Mouse (Mus musculus) R1 (cell line): Measurements from ENCODE around the gene Pde6c.

Experiments used
- DNase-seq: peaks from one replicate; pipeline ENCODE4 v3.0.0-alpha.2; 2018; ENCODE audit warnings: low read depth, low spot score

Pde6c gene

DNA sequence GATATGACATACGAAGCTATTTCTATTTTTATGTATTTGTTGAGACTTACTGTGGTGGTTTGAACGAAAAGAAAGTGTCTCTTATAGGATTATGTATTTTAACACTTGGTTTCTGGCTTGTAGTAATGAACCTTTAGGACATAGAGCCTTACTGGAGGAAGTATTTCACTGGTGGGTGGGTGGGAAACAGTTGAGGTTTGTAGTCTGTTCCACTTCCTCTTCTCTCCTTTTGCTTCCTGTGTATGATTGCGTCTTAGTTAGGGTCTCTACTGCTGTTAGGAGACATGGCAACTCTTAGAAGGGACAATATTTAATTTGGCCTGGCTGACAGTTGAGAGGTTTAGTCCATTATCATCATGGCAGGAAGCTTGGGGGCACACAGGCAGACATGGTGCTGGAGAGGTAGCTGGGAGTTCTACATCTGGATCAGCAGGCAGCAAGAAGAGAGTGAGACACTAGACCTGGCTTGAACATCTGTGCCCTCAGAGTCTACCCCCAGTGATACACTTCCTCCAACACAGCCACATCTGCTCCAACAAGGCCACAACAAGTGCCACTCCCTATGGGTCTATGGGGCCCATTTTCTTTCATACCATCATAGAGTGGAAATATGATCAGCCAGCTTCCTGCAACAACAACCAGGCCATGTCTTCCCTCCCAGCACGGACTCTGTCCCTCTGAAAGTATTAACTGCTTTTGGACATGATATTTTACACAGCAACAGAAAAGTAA lies 11.1 kb downstream of the Pde6c start:
- DNase-seq: no peak

DNA sequence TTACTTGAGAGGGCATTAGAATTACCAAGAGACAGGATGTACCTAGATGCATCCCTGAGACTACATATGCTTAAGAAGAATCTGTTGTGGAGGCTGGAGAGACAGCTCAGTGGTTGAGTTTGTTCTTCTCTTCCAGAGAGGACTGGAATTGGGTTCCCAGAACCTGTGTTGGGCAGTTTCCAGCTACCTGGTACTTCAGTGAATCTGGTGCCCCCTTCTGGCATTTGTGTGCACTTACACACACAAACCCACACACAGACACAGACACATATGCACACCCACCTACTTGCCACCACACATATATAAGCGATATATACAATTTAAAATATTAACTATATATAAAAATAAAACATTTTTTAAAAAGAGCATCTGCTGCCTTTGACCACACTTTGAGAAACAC lies 23.7 kb downstream of the Pde6c start:
- DNase-seq: peak; percentile 79

DNA sequence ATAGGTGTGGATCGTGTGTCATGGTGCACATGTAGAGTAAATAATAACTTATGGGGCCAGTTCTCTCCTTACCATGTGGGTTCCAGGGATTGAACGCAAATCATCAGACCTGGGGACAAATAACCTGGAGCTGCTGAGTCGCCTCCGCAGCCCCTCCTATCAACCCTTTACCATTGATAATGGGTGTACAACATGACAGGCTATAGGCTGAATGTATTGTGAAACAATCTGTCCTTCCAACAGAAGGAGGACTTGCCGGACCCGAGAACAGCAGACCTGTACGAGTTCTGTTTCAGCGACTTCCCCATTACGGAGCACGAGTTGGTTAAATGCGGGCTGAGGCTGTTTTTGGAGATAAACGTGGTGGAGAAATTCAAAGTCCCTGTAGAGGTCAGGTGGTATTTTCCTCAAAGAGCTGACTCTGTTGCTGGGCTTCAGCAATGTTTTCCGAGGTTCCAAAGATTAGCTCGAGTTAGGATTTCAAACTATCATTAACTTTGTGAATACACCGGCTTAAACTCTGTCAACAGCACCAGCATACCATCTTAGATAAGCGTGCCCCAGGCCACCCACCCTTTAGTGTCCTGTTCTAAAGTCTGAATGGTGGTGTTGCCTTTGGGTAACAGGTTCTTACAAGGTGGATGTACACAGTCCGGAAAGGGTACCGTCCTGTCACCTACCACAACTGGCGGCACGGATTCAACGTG lies 29.2 kb downstream of the Pde6c start:
- DNase-seq: no peak

DNA sequence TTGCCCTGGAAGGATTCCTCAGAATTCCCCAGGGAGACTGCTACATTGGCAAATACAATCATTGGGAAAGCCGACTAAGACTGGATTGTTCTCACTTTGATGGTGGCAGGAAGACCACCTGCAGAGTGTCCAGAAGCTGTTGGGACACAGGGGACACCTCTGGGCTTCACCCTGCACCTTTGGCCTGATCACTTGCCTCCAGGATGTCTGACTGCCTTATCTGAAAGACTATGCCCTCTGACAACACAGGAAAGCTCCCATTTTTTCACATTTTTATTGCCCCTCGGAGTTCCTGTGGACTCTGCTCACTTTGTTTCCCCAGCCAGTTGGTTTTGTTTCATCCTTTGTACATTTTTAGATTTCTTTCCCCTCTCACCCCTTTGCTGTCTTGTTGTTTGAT lies 32.1 kb downstream of the Pde6c start:
- no peak for DNase-seq

DNA sequence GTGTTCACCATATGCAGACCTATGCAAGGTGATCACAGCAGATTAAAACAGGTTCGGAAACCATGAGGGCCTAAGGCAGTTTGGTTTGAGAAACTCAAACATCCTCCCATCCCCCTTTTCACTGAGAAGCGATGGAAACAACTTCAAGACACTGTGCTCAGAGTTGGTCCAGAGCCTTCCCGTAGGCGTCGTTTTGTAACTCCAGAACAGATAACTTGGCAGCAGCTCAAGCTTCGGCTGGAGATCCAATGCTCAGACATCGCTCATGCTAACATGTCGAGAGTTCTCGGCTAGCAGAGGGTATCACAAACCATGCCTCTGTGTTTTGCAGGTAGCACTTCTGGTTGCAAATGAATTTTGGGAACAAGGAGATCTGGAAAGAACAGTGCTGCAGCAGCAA lies 47.1 kb downstream of the Pde6c start:
- DNase-seq: no peak

DNA sequence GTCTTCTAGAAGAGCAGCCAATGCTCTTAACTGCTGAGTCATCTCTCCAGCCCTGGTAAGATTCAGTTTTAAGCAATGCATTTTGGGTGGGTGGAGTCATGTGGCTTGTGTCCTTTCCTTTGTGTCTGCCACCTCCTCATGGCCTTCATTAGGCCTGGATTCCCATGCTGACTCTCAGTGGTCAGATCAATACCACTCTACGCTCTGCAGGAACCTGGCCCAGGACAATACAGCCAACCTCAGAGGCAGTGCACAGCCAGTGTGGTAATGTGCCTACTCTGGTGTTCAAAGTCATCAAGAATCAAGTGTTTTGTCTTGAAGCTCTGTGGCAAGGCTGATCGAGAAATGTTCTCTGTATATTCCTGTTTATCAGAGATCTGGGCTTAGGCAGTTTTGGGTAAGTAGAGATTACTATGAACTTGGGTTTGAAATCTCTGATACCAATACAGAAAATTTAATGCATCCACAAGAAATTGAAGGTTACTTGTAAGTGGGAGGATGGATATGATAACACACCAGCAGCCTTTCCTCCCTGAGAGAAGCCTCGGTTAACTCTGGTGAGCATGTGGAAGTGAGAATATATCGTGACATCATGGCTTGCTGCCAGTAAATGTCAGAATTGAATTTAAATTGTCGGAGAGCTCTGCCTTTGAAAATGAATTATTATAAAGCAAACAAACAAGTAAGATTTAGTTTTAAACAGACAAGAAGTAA lies 54.2 kb downstream of the Pde6c start:
- peak; percentile 27 for DNase-seq

DNA sequence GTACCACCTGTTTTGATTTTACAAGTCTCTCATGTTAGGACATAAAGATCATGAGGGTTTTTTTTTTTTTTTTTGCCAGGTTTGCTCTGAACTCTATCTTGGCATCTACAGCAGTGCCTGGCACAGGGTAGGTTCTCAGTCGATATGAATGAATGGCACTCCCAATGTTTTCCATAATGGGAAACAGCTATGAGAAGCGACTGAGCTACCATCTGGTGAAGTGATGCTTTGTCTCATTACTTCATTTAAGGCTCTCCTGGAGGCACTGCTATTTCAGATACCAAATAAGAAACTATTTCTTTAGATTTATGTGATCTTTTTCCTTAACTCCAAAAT lies 54.7 kb downstream of the Pde6c start:
- DNase-seq: no peak

DNA sequence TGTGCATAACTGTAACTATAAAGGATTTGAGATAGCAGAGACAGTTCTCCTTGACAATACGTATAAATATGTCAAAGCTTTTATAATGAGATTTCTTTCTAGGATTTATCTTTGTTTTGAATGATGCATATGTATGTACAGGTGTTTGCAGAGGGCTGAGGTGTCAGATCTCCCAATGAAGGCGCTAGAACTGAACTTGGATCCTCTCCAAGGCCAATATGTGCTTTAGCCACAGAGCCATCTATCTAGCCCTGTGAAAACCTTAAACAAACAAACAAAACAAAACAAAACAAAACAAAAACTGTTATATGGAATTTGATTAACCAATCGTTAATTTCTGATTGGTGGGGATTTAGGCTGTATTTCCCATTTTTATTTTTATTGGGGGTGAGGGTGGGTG lies 58.0 kb downstream of the Pde6c start:
- no peak for DNase-seq

DNA sequence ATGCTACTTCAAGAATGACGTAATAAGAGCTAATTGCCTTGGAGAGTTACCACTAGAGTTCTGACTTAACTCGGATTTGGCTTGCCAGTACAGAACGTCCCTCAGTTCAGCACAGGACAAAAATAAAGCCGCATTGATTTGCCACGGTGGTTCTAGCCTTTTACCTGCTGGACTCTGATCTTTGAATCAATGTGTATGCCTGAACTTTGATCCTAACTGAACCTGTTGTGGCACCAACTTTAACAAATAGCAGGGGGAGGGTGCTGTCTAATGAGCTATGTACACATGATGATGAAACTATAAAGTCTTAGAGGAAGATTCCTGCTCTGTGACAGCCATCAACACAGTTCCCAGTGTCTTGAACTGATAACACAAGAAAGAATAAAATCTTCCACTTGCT lies 58.9 kb downstream of the Pde6c start:
- no peak for DNase-seq

DNA sequence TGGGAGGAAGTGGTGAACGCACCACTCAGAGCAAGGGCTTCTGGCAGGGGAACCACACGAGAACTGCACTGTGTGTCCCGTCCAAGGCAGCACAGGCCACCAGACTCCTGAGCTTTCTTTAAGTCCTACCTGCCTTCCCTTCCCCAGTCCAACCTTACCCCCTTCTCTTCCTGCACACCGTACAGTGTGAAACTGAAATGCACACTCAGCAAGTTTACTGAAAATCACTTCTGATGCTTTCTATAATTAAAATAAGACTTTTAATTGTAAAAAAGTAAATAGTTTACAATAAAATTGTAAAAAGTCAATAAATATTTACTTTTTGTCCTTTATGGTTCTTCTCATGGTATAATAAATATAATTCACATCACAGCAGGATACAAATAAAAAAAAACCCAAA lies 62.7 kb downstream of the Pde6c start:
- DNase-seq: no peak

DNA sequence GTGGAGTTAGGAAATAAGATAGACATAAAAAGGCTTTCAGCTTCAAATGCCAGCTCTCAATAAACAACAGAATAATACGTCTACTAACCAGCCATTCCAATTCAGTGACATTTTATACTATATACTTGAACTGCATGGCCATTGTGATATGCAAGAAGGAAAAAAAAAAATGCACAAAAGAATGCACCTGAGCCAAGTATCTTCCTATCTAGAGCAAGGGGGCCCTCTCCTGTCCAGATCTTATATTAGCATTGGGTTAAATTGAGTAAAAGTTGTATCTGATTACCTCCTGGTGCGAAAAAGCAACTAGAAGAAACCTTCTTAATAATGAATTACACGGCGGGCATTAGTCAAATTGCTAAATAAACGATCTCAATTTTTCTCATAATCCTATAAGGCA lies 66.2 kb downstream of the Pde6c start:
- DNase-seq: no peak

DNA sequence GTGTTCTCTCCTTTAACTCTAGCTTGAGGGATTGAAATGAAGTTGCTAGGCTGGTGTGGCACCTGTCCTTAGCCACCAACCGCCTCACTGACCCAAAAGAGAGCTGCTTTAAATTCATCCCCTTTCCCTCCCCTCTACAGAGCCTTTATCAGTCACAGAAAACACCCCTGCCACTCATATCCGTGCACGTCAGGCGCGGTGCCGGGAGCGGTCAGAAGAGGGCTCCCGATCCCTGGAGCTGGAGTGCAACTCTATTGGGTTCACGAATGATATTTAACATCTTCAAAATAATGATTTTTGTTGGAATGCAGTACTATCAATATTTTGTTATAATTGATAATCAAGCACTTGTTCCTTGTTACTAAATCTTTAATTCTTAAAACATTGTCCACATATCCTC lies 74.1 kb downstream of the Pde6c start:
- peak; percentile 37 for DNase-seq

DNA sequence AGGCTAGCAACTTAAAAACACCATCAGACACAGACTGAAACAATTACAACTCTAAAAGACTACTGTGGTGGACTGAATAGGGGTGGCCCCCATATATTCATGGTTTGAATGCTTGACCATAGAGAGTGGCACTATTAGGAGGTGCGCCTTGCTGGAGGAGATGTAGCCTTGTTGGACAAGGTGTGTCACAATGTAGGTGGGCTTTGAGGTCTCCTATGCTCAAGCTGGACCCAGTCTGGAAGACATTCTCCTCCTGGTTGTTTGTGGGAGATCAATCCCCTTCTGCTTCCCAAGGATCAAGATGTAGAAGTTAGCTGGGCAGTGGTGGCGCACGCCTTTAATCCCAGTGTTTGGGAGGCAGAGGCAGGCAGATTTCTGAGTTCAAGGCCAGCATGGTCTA lies 85.1 kb downstream of the Pde6c start:
- no peak for DNase-seq

DNA sequence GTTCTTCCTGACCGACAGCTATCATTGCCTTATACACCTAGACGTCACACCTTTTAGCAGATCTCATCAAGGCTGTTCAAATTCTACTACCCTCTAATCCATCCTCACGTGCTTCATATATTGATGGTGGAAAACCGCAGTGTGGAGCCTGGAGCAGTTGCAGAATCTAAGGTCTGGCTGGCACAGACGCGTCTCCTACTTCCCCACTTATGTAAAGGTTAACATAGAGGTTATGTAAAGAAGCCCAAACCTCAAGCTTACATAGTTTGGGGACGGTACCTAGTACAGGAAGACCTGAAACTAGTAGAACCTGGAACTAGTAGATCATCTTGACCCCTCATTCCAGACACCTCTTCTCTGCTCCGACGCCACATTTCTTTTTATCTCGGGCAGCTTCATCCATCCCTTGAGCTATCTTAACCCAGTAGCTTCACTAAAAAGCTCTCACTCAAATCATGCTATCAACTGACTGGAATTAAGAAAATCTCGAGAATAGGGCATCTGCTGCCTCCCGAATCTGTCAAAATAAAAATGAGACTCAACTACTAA lies 90.8 kb downstream of the Pde6c start:
- DNase-seq: no peak

DNA sequence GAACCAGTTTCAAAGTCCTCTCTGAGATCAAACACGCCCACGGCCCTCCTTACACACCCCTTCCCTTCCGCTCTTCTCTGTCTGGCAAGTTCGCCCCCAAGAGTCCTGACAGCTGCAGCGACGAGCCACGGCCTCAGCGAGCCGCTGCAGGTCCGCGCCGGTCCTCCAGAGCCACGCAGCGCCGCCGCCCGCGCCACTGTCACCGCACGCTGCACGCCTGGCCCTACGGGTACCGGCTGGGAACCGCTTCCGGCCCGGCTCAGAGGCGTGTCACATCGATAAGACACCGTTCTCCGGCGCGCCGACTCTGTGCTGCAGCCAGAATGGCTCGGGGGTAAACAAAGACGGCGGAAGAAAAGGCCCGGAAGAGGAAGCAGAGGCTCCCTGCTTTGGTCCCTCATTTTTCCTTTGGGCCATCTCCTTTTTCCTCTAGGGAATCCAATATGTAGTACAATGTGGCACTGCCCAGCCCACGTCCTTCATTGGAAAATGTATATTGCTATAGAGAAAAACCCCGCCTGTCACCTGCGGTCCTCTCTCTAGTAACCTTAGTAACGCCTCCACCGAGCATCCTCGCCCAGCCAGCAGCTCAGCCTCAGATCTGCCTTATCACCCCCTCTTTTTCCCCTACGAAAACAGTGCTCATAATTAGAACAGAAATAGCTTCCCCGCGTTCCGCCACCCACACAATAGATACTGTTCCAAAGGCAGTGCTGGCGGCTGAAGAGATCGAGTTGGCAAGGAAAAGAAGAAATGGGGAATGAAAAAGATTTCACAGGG lies 91.5 kb downstream of the Pde6c start, which contains the start of gene Fra10ac1:
TSS of gene Fra10ac1 (minus strand) at position 252 of the 780 bp plus-strand sequence.
- peak; percentile 92 for DNase-seq

DNA sequence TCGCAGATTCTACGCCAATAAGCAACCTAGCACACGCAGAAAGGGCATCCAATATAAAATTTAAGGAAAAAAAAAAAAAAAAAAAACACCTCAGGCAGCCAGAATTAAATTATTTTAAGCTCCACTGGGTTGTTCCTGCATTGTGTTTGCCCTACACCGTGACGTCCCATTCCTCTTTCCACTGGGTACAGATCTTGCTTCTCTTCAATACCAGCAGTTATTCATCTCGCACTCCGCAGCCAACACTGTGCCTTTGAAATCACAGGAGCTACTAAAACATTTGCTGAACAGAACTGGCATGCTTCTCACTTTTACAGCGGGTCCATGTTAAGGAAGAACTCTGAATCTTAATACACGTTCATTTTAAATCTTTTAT lies 92.1 kb downstream of the Pde6c start:
- no peak for DNase-seq

DNA sequence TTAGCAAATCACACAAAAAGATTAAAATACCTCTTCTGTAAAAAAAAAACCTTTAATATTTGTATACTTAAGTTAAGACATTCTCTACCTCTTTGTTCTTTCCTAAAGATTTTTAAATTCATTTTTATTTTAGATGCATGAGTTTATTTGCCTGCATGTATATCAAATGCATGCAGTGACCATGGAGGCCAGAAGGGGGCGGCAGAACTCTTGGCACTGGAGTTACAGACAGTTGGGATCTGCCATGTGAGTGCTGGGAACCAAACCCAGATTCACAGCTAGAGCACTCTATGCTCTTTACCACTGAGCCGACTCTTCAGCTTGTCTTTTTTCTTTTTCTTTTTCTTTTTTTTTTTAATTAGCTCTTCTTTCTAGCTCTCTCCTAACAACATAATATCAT lies 96.1 kb downstream of the Pde6c start:
- peak; percentile 74 for DNase-seq

DNA sequence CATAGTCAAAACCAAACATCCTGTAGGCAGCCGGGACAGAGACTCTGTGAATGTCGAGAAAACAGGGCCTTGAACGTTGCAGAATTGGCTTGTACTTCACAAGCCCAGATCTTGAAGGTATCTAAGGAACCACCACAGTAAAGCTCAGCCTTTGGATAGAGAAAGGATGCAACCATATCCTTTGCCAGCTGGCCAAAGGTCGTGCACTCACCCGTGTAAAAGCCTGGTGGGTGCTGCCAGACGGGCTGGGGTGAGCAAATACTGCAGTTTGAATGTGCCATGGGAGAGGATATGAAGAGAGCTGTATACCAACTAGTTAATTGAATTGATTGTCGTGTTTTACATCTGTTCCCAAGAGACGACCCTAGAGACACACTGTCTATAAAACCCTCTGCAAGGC lies 99.5 kb downstream of the Pde6c start:
- no peak for DNase-seq

DNA sequence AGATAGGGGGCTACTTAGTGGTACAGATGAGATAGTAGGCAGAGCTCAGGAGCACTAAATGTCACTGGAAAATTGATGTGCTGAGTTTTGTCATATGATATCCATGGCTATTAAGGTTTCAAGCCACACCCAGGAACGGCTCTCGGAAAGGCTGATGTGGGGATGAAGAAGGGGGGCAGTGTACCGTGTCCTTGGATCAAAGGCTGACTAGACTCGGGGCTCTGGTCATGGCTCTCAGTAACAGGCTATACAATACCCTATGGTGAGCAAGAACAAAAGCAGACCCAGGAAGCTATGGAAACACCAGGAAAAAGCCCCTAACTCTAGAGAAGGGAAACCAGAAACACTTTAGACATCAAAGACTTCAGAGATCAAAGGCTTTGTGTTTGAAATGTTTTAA lies 99.9 kb downstream of the Pde6c start:
- DNase-seq: no peak
